23 mouse cellular contexts compared by ENCODE assay signal in genomic region chr10:96125771-96126454, GRCm38 (mm10). TPM values are rescaled to one million over a fixed set of nuclear protein-coding genes. Genes with fewer than 3 reads are reported as not detected.
DNase-seq lines count a peak whose midpoint lies in the region; ATAC-seq and TF ChIP-seq lines count a peak whose summit lies in the region.
"Had no signal": no experiment of that assay in that cellular context is flagged by ENCODE, and none has a peak within 500 bp of the region (broad histone marks: within the 10 kb centered on the region; RNA-seq: fewer than 3 reads in every experiment).

No protein-coding gene starts in this region.

- WGBS in hindbrain, embryonic 14.5 days: 71% methylated on average over 9 of the region's 9 CpGs

- H3K4me1 ChIP-seq in hindbrain, embryonic 14.5 days (replicated peaks; ENCODE audit: control insufficient read depth, insufficient read depth, low read length): no peaks in the 10 kb centered on the region
- H3K4me1 ChIP-seq: embryonic facial prominence, embryonic 13.5 days; neural tube, embryonic 15.5 days had no signal

- DNase-seq in heart, adult 11 months: peak; percentile 87
- no peak for DNase-seq in heart, postnatal 36 days
- DNase-seq in layer of hippocampus, adult 2 months (ENCODE audit: low spot score in 2 of 2): peak; percentile 27 to 28
- no peak for DNase-seq in layer of hippocampus, postnatal 25 days (ENCODE audit: extremely low spot score in 1 of 2, low spot score in 1 of 2)
- DNase-seq in gonadal fat pad, adult 2 months (ENCODE audit: low read depth): peak; percentile 91
- DNase-seq in lung, postnatal 10 days: peak; percentile 12
- DNase-seq in hindbrain, embryonic 14.5 days (ENCODE audit: low spot score): no peak
- DNase-seq in urinary bladder, postnatal 14 days (ENCODE audit: low spot score): no peak
- DNase-seq: adrenal gland, postnatal 25 days; B cell, adult 2 months; cerebellum, postnatal 36 days had no signal

- intact Hi-C loops in heart, postnatal 36 days (cut with DNase I): no loop called here

- no peak overlapping the region for H3K9ac ChIP-seq in hindbrain, embryonic 14.5 days
- H3K9ac ChIP-seq: embryonic facial prominence, embryonic 13.5 days; liver, embryonic 15.5 days; neural tube, embryonic 15.5 days had no signal

- no peaks in the 10 kb centered on the region for H3K9me3 ChIP-seq in hindbrain, embryonic 14.5 days (ENCODE audit: control insufficient read depth, low read length)
- H3K9me3 ChIP-seq: embryonic facial prominence, embryonic 13.5 days; liver, embryonic 15.5 days; megakaryocyte, embryonic 14.5 days; neural tube, embryonic 15.5 days had no signal

- no peak overlapping the region for H3K4me2 ChIP-seq in hindbrain, embryonic 14.5 days (replicated peaks)
- H3K4me2 ChIP-seq: embryonic facial prominence, embryonic 13.5 days; liver, embryonic 15.5 days; neural tube, embryonic 15.5 days had no signal

- H3K36me3 ChIP-seq in hindbrain, embryonic 14.5 days (replicated peaks; ENCODE audit: control insufficient read depth, insufficient read depth): no peaks in the 10 kb centered on the region
- H3K36me3 ChIP-seq: embryonic facial prominence, embryonic 13.5 days; liver, embryonic 15.5 days; neural tube, embryonic 15.5 days had no signal

- TF ChIP-seq CTCF in layer of hippocampus, adult 2 months (conservative IDR thresholded peaks at IDR 0.05): no peak

- peak overlapping the region; percentile 82 for H3K27ac ChIP-seq in layer of hippocampus, adult 2 months
- no peak overlapping the region for H3K27ac ChIP-seq in hindbrain, embryonic 14.5 days
- H3K27ac ChIP-seq: embryonic facial prominence, embryonic 13.5 days; left cerebral cortex, adult 2 months; liver, embryonic 15.5 days; neural tube, embryonic 15.5 days had no signal

- no peak overlapping the region for H3K4me3 ChIP-seq in layer of hippocampus, adult 2 months
- no peak overlapping the region for H3K4me3 ChIP-seq in hindbrain, embryonic 14.5 days (replicated peaks; ENCODE audit: low read length)
- H3K4me3 ChIP-seq: embryonic facial prominence, embryonic 13.5 days; left cerebral cortex, adult 2 months; liver, embryonic 15.5 days; neural tube, embryonic 15.5 days had no signal

- H3K27me3 ChIP-seq in hindbrain, embryonic 14.5 days (ENCODE audit: control insufficient read depth, insufficient read depth, low read length): no peaks in the 10 kb centered on the region
- H3K27me3 ChIP-seq: embryonic facial prominence, embryonic 13.5 days; liver, embryonic 15.5 days; megakaryocyte, embryonic 14.5 days; neural tube, embryonic 15.5 days had no signal

- ATAC-seq in hindbrain, embryonic 14.5 days (ENCODE audit: low FRiP score): no peak
- ATAC-seq: forebrain, embryonic 14.5 days had no signal

RNA-seq across cellular contexts. Expression of gene Gm5426, which starts 10.5 kb away (rescaled TPM):
- total RNA-seq in heart, postnatal 36 days (2021): not detected
- total RNA-seq in layer of hippocampus, adult 2 months (2021): not detected
- total RNA-seq in layer of hippocampus, postnatal 25 days (2021): not detected
- polyA plus RNA-seq in gonadal fat pad, adult 2 months (2012; rRNA removed): not detected in 2 replicates
- polyA plus RNA-seq in hindbrain, embryonic 14.5 days (2014; fragmentation: Nextera tagmentation; extraction: Ambion mirVana): not detected in 2 replicates
- total RNA-seq: adrenal gland, postnatal 25 days; gastrocnemius, adult 18-20 months; heart, adult 8-10 months; heart, postnatal 25 days; left cerebral cortex, adult 2 months had no signal
- polyA plus RNA-seq: embryonic facial prominence, embryonic 13.5 days; forebrain, embryonic 14.5 days; liver, embryonic 15.5 days; neural tube, embryonic 15.5 days; spleen, adult 2 months; testis, adult 2 months; urinary bladder, adult 2 months had no signal

Comparison
In these comparisons a context has a peak if more than half of its experiments do, and no peak if none do; other contexts are left out.
1. DNase-seq: peak in heart, adult 11 months (single experiment), layer of hippocampus, adult 2 months (2 of 2), gonadal fat pad, adult 2 months (single experiment) and lung, postnatal 10 days (single experiment); none in heart, postnatal 36 days (0 of 2), layer of hippocampus, postnatal 25 days (0 of 2), hindbrain, embryonic 14.5 days (single experiment) and urinary bladder, postnatal 14 days (single experiment).